Mouse (Mus musculus) ES-E14 (cell line): ENCODE data around the gene Atpif1.

Source experiments
- MAFK ChIP-seq: IDR thresholded peaks from 2 replicates; pipeline ENCODE4 v1.6.1; 2014; ENCODE audit warnings: mild to moderate bottlenecking, low read depth, low read length, inconsistent platforms; ENCODE audit not compliant: insufficient read depth
- ZNF384 ChIP-seq: IDR thresholded peaks from 2 replicates; pipeline ENCODE4 v1.6.1; 2012; ENCODE audit warnings: low read depth, low read length, inconsistent platforms

- no peak for TF ChIP-seq MAFK
- no peak for TF ChIP-seq ZNF384
Observed at GRCm38 (mm10) chr4:132545851-132546250, 12.4 kb upstream of the Atpif1 start.
